Mouse (Mus musculus) lung, postnatal 14 days (tissue): ENCODE results near the gene Ash1l.
"Not testable (repeated sequence)": the region's sequence is repeated elsewhere in the genome, so short reads cannot be mapped to it uniquely, and the experiment has no call there.

Experiments used
- DNase-seq: peaks from one replicate; pipeline ENCODE4 v3.0.0; 2021

The Ash1l gene

GRCm38 (mm10) chr3:88963211-88963610 is 12.8 kb downstream of the Ash1l start:
- DNase-seq = not testable (repeated sequence)

GRCm38 (mm10) chr3:88975012-88975411 is 24.6 kb downstream of the Ash1l start:
- no peak for DNase-seq

- no peak for DNase-seq
Observed at GRCm38 (mm10) chr3:88981206-88982010, 31.0 kb downstream of the Ash1l start.

- no peak for DNase-seq
Observed at GRCm38 (mm10) chr3:88983921-88984381, 33.5 kb downstream of the Ash1l start.

- DNase-seq = no peak
Observed at GRCm38 (mm10) chr3:88992793-88993192, 42.4 kb downstream of the Ash1l start.

- DNase-seq = no peak
Observed at GRCm38 (mm10) chr3:89001536-89001935, 51.1 kb downstream of the Ash1l start.

GRCm38 (mm10) chr3:89030896-89031295 is 80.5 kb downstream of the Ash1l start:
- not testable (repeated sequence) for DNase-seq

- DNase-seq = no peak
Observed at GRCm38 (mm10) chr3:89043359-89043758, 92.9 kb downstream of the Ash1l start.

GRCm38 (mm10) chr3:89058361-89058760 is 107.9 kb downstream of the Ash1l start:
- no peak for DNase-seq

- peak; percentile 36 for DNase-seq
Observed at GRCm38 (mm10) chr3:89058783-89059182, 108.4 kb downstream of the Ash1l start.

GRCm38 (mm10) chr3:89061696-89062095 is 111.3 kb downstream of the Ash1l start:
- no peak for DNase-seq

GRCm38 (mm10) chr3:89067265-89067664 is 116.8 kb downstream of the Ash1l start:
- DNase-seq = no peak

GRCm38 (mm10) chr3:89077383-89077782 is 127.0 kb downstream of the Ash1l start:
- no peak for DNase-seq

- not testable (repeated sequence) for DNase-seq
Observed at GRCm38 (mm10) chr3:89082287-89082686, 131.9 kb downstream of the Ash1l start.

- no peak for DNase-seq
Observed at GRCm38 (mm10) chr3:89084133-89084532, 133.7 kb downstream of the Ash1l start.

- DNase-seq = no peak
Observed at GRCm38 (mm10) chr3:89084654-89085190, 134.3 kb downstream of the Ash1l start.

- DNase-seq = peak; percentile 91
Observed at GRCm38 (mm10) chr3:89087338-89088110, 137.1 kb downstream of the Ash1l start.

GRCm38 (mm10) chr3:89088974-89089373 is 138.6 kb downstream of the Ash1l start:
- no peak for DNase-seq

- peak; percentile 85 for DNase-seq
Observed at GRCm38 (mm10) chr3:89089882-89090591, 139.6 kb downstream of the Ash1l start.

GRCm38 (mm10) chr3:89090694-89091655 is 140.6 kb downstream of the Ash1l start:
- peak; percentile 87 for DNase-seq

GRCm38 (mm10) chr3:89091811-89092508 is 141.5 kb downstream of the Ash1l start:
- no peak for DNase-seq
